Comparison of ENCODE assay signal across 11 mouse cellular contexts in genomic region chr13:63556431-63556830, GRCm38 (mm10). TPM values are rescaled to one million over a fixed set of nuclear protein-coding genes. Genes with fewer than 3 reads are reported as not detected.
A peak's percentile ranks its signal among the peaks of the same experiment; 100 is the strongest.
DNase-seq lines count a peak whose midpoint lies in the region; ATAC-seq and TF ChIP-seq lines count a peak whose summit lies in the region.
"Had no signal": no experiment of that assay in that cellular context is flagged by ENCODE, and none has a peak within 500 bp of the region (broad histone marks: within the 10 kb centered on the region; RNA-seq: fewer than 3 reads in every experiment).

No protein-coding gene starts in this region.

- H3K4me2 ChIP-seq in midbrain, embryonic 13.5 days (replicated peaks), result peak overlapping the region; percentile 97; the same call in 1 of the 2 replicates
- no peak overlapping the region for H3K4me2 ChIP-seq in midbrain, embryonic 15.5 days
- peak overlapping the region; percentile 81 for H3K4me2 ChIP-seq in intestine, embryonic 16.5 days (ENCODE audit: low read depth, low read length)
- H3K4me2 ChIP-seq in stomach, embryonic 16.5 days (ENCODE audit: low read depth, low read length), result peak overlapping the region; percentile 95

- intact Hi-C loops in gastrocnemius, adult 2 months (cut with DNase I), result no loop called here

- TF ChIP-seq CTCF in gastrocnemius, adult 2 months (IDR thresholded peaks at IDR 0.05), result no peak

- H3K36me3 ChIP-seq in midbrain, embryonic 13.5 days, result peaks cover 3% of the 10 kb centered on the region; the same call in 1 of the 2 replicates
- no peaks in the 10 kb centered on the region for H3K36me3 ChIP-seq in midbrain, embryonic 15.5 days (replicated peaks)
- no peaks in the 10 kb centered on the region for H3K36me3 ChIP-seq in intestine, embryonic 16.5 days (ENCODE audit: control insufficient read depth, insufficient read depth, low read length)
- H3K36me3 ChIP-seq in stomach, embryonic 16.5 days (ENCODE audit: control insufficient read depth, insufficient read depth, low read length), result no peaks in the 10 kb centered on the region

- DNase-seq in gastrocnemius, adult 2 months, result no peak
- no peak for DNase-seq in gastrocnemius, postnatal 10 days
- DNase-seq in left cerebral cortex, adult 9 months (ENCODE audit: low spot score in 2 of 2), result no peak
- DNase-seq: adrenal gland, postnatal 36 days; cerebellum, adult 8-10 months had no signal

- no peak overlapping the region for H3K9ac ChIP-seq in midbrain, embryonic 13.5 days (replicated peaks)
- H3K9ac ChIP-seq in midbrain, embryonic 15.5 days, result no peak overlapping the region
- H3K9ac ChIP-seq in intestine, embryonic 16.5 days (ENCODE audit: low read depth, low read length), result 0 out of 2 replicates have a peak overlapping the region, but pooled peaks have one; percentile 46
- peak overlapping the region; percentile 51; the same call in 1 of the 2 replicates for H3K9ac ChIP-seq in stomach, embryonic 16.5 days (ENCODE audit: low read length)

- peak overlapping the region; percentile 17; the same call in 1 of the 2 replicates for H3K27ac ChIP-seq in gastrocnemius, adult 2 months
- H3K27ac ChIP-seq in midbrain, embryonic 13.5 days, result peak overlapping the region; percentile 21; the same call in 1 of the 2 replicates
- H3K27ac ChIP-seq in midbrain, embryonic 15.5 days, result no peak overlapping the region
- H3K27ac ChIP-seq in intestine, embryonic 16.5 days (ENCODE audit: low read length), result peak overlapping the region; percentile 38
- peak overlapping the region; percentile 73 for H3K27ac ChIP-seq in stomach, embryonic 16.5 days (ENCODE audit: low read length)
- H3K27ac ChIP-seq: heart, embryonic 10.5 days had no signal

- ATAC-seq in midbrain, embryonic 13.5 days, result no peak
- ATAC-seq in midbrain, embryonic 15.5 days (replicated peaks), result no peak
- ATAC-seq in intestine, embryonic 16.5 days, result peak; percentile 41
- peak; percentile 46; the same call in 1 of the 2 replicates for ATAC-seq in stomach, embryonic 16.5 days (ENCODE audit: insufficient read depth, low FRiP score)
- ATAC-seq in megakaryocyte progenitor cell, adult 5-6 weeks (replicated peaks; ENCODE audit: poor library complexity), result no peak

- 37% methylated on average over 1 of the region's 1 CpGs for WGBS in midbrain, embryonic 13.5 days
- WGBS in midbrain, embryonic 15.5 days, result 30% methylated on average over 1 of the region's 1 CpGs
- 22% methylated on average over 1 of the region's 1 CpGs for WGBS in intestine, embryonic 16.5 days
- 0% methylated on average over 1 of the region's 1 CpGs for WGBS in stomach, embryonic 16.5 days

- H3K4me3 ChIP-seq in gastrocnemius, adult 2 months, result no peak overlapping the region
- H3K4me3 ChIP-seq in midbrain, embryonic 13.5 days (replicated peaks), result 0 out of 2 replicates have a peak overlapping the region, but pooled peaks have one; percentile 3
- H3K4me3 ChIP-seq in midbrain, embryonic 15.5 days, result no peak overlapping the region
- peak overlapping the region; percentile 18 for H3K4me3 ChIP-seq in intestine, embryonic 16.5 days (ENCODE audit: low read length)
- peak overlapping the region; percentile 28 for H3K4me3 ChIP-seq in stomach, embryonic 16.5 days (replicated peaks; ENCODE audit: low read length)
- H3K4me3 ChIP-seq: heart, embryonic 10.5 days had no signal

- no peaks in the 10 kb centered on the region for H3K9me3 ChIP-seq in midbrain, embryonic 13.5 days
- no peaks in the 10 kb centered on the region for H3K9me3 ChIP-seq in midbrain, embryonic 15.5 days
- H3K9me3 ChIP-seq in intestine, embryonic 16.5 days (ENCODE audit: control insufficient read depth, low read length), result no peaks in the 10 kb centered on the region
- H3K9me3 ChIP-seq in stomach, embryonic 16.5 days (replicated peaks; ENCODE audit: control insufficient read depth, low read length), result no peaks in the 10 kb centered on the region
- H3K9me3 ChIP-seq: heart, embryonic 10.5 days had no signal

- peaks cover 99% of the 10 kb centered on the region for H3K4me1 ChIP-seq in midbrain, embryonic 13.5 days (replicated peaks)
- H3K4me1 ChIP-seq in midbrain, embryonic 15.5 days, result peaks cover 70% of the 10 kb centered on the region
- peaks cover 60% of the 10 kb centered on the region for H3K4me1 ChIP-seq in intestine, embryonic 16.5 days (ENCODE audit: control insufficient read depth, insufficient read depth, low read length)
- H3K4me1 ChIP-seq in stomach, embryonic 16.5 days (ENCODE audit: control insufficient read depth, insufficient read depth, low read length), result peaks cover 82% of the 10 kb centered on the region

- no peaks in the 10 kb centered on the region for H3K27me3 ChIP-seq in midbrain, embryonic 13.5 days
- no peaks in the 10 kb centered on the region for H3K27me3 ChIP-seq in midbrain, embryonic 15.5 days (replicated peaks)
- no peaks in the 10 kb centered on the region for H3K27me3 ChIP-seq in intestine, embryonic 16.5 days (replicated peaks; ENCODE audit: control insufficient read depth, insufficient read depth, low read length)
- no peaks in the 10 kb centered on the region for H3K27me3 ChIP-seq in stomach, embryonic 16.5 days (ENCODE audit: control insufficient read depth, insufficient read depth, low read length)

RNA-seq across cellular contexts. Expression of gene Ptch1, which starts 17.0 kb away (rescaled TPM):
- 10 to 100 TPM in 1 of 2 experiments, 1 to 10 TPM in 1; 8.0 to 13.0 TPM for total RNA-seq in gastrocnemius, adult 2 months (2021)
- total RNA-seq in gastrocnemius, postnatal 10 days (2021), result 10 to 100 TPM; 13.6 to 20.3 TPM
- polyA plus RNA-seq in midbrain, embryonic 13.5 days (2015; fragmentation: Nextera tagmentation; extraction: Ambion mirVana), result 16.0 and 17.8 TPM in 2 replicates
- 15.5 and 15.7 TPM in 2 replicates for polyA plus RNA-seq in midbrain, embryonic 15.5 days (2015; fragmentation: Nextera tagmentation; extraction: Ambion mirVana)
- polyA plus RNA-seq in intestine, embryonic 16.5 days (2015; fragmentation: Nextera tagmentation; extraction: Ambion mirVana), result 24.5 and 25.5 TPM in 2 replicates
- polyA plus RNA-seq in stomach, embryonic 16.5 days (2015; fragmentation: Nextera tagmentation; extraction: Ambion mirVana), result 28.5 and 31.1 TPM in 2 replicates
- 8.6 and 11.6 TPM in 2 replicates for total RNA-seq in megakaryocyte progenitor cell, adult 5-6 weeks (2015)
- total RNA-seq in megakaryocyte progenitor cell, adult 5-6 weeks (2017), result 6.5 TPM in 2 replicates

RNA-seq across cellular contexts. Expression of gene Fancc, which starts 59.4 kb away (rescaled TPM):
- total RNA-seq in gastrocnemius, adult 2 months (2021), result 1 to 10 TPM; 2.3 to 2.6 TPM
- 1 to 10 TPM; 5.2 to 7.0 TPM for total RNA-seq in gastrocnemius, postnatal 10 days (2021)
- 17.6 and 19.7 TPM in 2 replicates for polyA plus RNA-seq in midbrain, embryonic 13.5 days (2015; fragmentation: Nextera tagmentation; extraction: Ambion mirVana)
- polyA plus RNA-seq in midbrain, embryonic 15.5 days (2015; fragmentation: Nextera tagmentation; extraction: Ambion mirVana), result 15.3 and 16.1 TPM in 2 replicates
- polyA plus RNA-seq in intestine, embryonic 16.5 days (2015; fragmentation: Nextera tagmentation; extraction: Ambion mirVana), result 15.4 and 19.0 TPM in 2 replicates
- 21.9 and 22.0 TPM in 2 replicates for polyA plus RNA-seq in stomach, embryonic 16.5 days (2015; fragmentation: Nextera tagmentation; extraction: Ambion mirVana)
- total RNA-seq in megakaryocyte progenitor cell, adult 5-6 weeks (2015), result 10.0 and 11.6 TPM in 2 replicates
- 10.1 and 16.7 TPM in 2 replicates for total RNA-seq in megakaryocyte progenitor cell, adult 5-6 weeks (2017)

Comparison
In these comparisons a context has a peak if more than half of its experiments do, and no peak if none do; other contexts are left out.
1. H3K4me3 ChIP-seq: peak in midbrain, embryonic 13.5 days (single experiment), intestine, embryonic 16.5 days (single experiment) and stomach, embryonic 16.5 days (single experiment); none in gastrocnemius, adult 2 months (single experiment) and midbrain, embryonic 15.5 days (single experiment).
2. ATAC-seq: peak in intestine, embryonic 16.5 days (single experiment) and stomach, embryonic 16.5 days (single experiment); none in midbrain, embryonic 13.5 days (single experiment), midbrain, embryonic 15.5 days (single experiment) and megakaryocyte progenitor cell, adult 5-6 weeks (single experiment).
3. H3K9ac ChIP-seq: peak in intestine, embryonic 16.5 days (single experiment) and stomach, embryonic 16.5 days (single experiment); none in midbrain, embryonic 13.5 days (single experiment) and midbrain, embryonic 15.5 days (single experiment).